Mouse (Mus musculus) spleen, adult 2 months (tissue): Measurements from ENCODE around the gene Actbl2. TPM values are rescaled to one million over a fixed set of nuclear protein-coding genes. Genes with fewer than 3 reads are reported as not detected.

Experiments used
- DNase-seq, 2 experiments: peaks; one replicate each; pipeline versions ENCODE4 v3.0.0 to v3.0.0-alpha.2; 2012 to 2021; ENCODE audit warnings: low spot score in 2 of 2, low read depth in 1 of 2
- H3K27ac ChIP-seq: fragments of 200-500 bp; 2 replicates; pipeline ENCODE4 v1.5.1; 2012; ENCODE audit warnings: low read length, inconsistent platforms; ENCODE audit not compliant: insufficient read depth
- H3K27me3 ChIP-seq: fragments of 200-500 bp; 2 replicates; pipeline ENCODE4 v1.6.1; 2012; ENCODE audit warnings: mild to moderate bottlenecking, moderate library complexity, low read length, inconsistent platforms; ENCODE audit not compliant: control insufficient read depth, insufficient read depth
- H3K36me3 ChIP-seq: fragments of 200-500 bp; 2 replicates; pipeline ENCODE4 v1.6.1; 2012; ENCODE audit warnings: mild to moderate bottlenecking, low read length, inconsistent platforms; ENCODE audit not compliant: control insufficient read depth, insufficient read depth
- H3K4me1 ChIP-seq: fragments of 200-500 bp; 2 replicates; pipeline ENCODE4 v1.6.1; 2011; ENCODE audit warnings: inconsistent platforms; ENCODE audit not compliant: control insufficient read depth, insufficient read depth, insufficient read length
- H3K4me3 ChIP-seq: fragments of 200-500 bp; 2 replicates; pipeline ENCODE4 v1.5.1; 2011; ENCODE audit warnings: mild to moderate bottlenecking, inconsistent platforms; ENCODE audit not compliant: insufficient read depth, insufficient read length; ENCODE audit errors: extremely low read depth
- CTCF ChIP-seq: fragments of 200-500 bp; IDR thresholded peaks from 2 replicates; pipeline ENCODE4 v1.5.1; 2011; ENCODE audit warnings: mild to moderate bottlenecking, inconsistent platforms; ENCODE audit not compliant: insufficient read depth, insufficient read length, insufficient replicate concordance; ENCODE audit errors: extremely low read depth
- POLR2A ChIP-seq: fragments of 200-500 bp; IDR thresholded peaks from 2 replicates; pipeline ENCODE4 v1.6.1; 2011; ENCODE audit warnings: low read depth, low read length, inconsistent platforms
- WGBS: fragments of 180-500 bp; shearing (Covaris S2); methylation state at CpG from one replicate; pipeline ENCODE4 v1.1.7; 2018; 5-methylcytosine and 5-hydroxymethylcytosine counted together
- polyA plus RNA-seq: library from polyadenylated mRNA; depleted of rRNA; stranded (reverse); fragments of >200 nt; gene quantifications from 2 replicates; pipeline ENCODE4 v1.2.3, GENCODE M21; 2012

The Actbl2 gene
- polyA plus RNA-seq, 1 experiment: not detected

- TF ChIP-seq CTCF (no peak), POLR2A (no peak)
- H3K36me3 ChIP-seq: no peaks in the 10 kb centered on the region
- no peak overlapping the region for H3K27ac ChIP-seq
- DNase-seq: no peak
- H3K4me1 ChIP-seq: no peaks in the 10 kb centered on the region
- no peak overlapping the region for H3K4me3 ChIP-seq
- WGBS: 82% methylated on average over 11 of the region's 11 CpGs
- no peaks in the 10 kb centered on the region for H3K27me3 ChIP-seq
Measured at GRCm38 (mm10) chr13:111258424-111259092, 3.7 kb downstream of the Actbl2 start.

- TF ChIP-seq POLR2A (no peak), CTCF (no peak)
- WGBS: 90% methylated on average over 6 of the region's 6 CpGs
Measured at GRCm38 (mm10) chr13:111259093-111259491, 4.3 kb downstream of the Actbl2 start.

GRCm38 (mm10) chr13:111259711-111260110 is 4.9 kb downstream of the Actbl2 start:
- TF ChIP-seq CTCF (no peak), POLR2A (no peak)
- Histone ChIP-seq H3K36me3 (no peaks in the 10 kb centered on the region), H3K27me3 (no peaks in the 10 kb centered on the region), H3K4me3 (no peak overlapping the region), H3K4me1 (no peaks in the 10 kb centered on the region), H3K27ac (no peak overlapping the region)
- WGBS: 88% methylated on average over 7 of the region's 7 CpGs
- DNase-seq: no peak

More at GRCm38 (mm10) chr13:111259093-111259491, 4.3 kb downstream of the Actbl2 start:
- H3K27ac ChIP-seq: no peak overlapping the region
- no peaks in the 10 kb centered on the region for H3K36me3 ChIP-seq
- H3K4me1 ChIP-seq: no peaks in the 10 kb centered on the region
- no peak overlapping the region for H3K4me3 ChIP-seq
- no peaks in the 10 kb centered on the region for H3K27me3 ChIP-seq
- no peak for DNase-seq

- no peak for DNase-seq
- TF ChIP-seq CTCF (no peak), POLR2A (no peak)
- Histone ChIP-seq H3K36me3 (no peaks in the 10 kb centered on the region), H3K27ac (no peak overlapping the region), H3K27me3 (no peaks in the 10 kb centered on the region), H3K4me3 (no peak overlapping the region), H3K4me1 (no peaks in the 10 kb centered on the region; the same call in 1 of the 2 replicates)
- 76% methylated on average over 2 of the region's 2 CpGs for WGBS
Measured at GRCm38 (mm10) chr13:111263186-111263585, 8.4 kb downstream of the Actbl2 start.

- no peak for TF ChIP-seq POLR2A
- no peak for TF ChIP-seq CTCF
- Histone ChIP-seq H3K27ac (no peak overlapping the region), H3K27me3 (no peaks in the 10 kb centered on the region), H3K36me3 (no peaks in the 10 kb centered on the region), H3K4me1 (no peaks in the 10 kb centered on the region; the same call in 1 of the 2 replicates), H3K4me3 (no peak overlapping the region)
- no peak for DNase-seq
- 87% methylated on average over 3 of the region's 3 CpGs for WGBS
Measured at GRCm38 (mm10) chr13:111263758-111264157, 8.9 kb downstream of the Actbl2 start.

GRCm38 (mm10) chr13:111265231-111266000 is 10.6 kb downstream of the Actbl2 start:
- no peak for DNase-seq
- TF ChIP-seq CTCF: no peak
- TF ChIP-seq POLR2A: no peak
- Histone ChIP-seq H3K36me3 (no peaks in the 10 kb centered on the region), H3K27ac (no peak overlapping the region), H3K4me1 (no peaks in the 10 kb centered on the region; the same call in 1 of the 2 replicates), H3K4me3 (no peak overlapping the region), H3K27me3 (no peaks in the 10 kb centered on the region)
- 42% methylated on average over 4 of the region's 4 CpGs for WGBS
